Mouse (Mus musculus) forebrain, embryonic 11.5 days (tissue): ENCODE data around the gene Olfr1449. TPM values are rescaled to one million over a fixed set of nuclear protein-coding genes. Genes with fewer than 3 reads are reported as not detected.

Experiments
- polyA plus RNA-seq: library from polyadenylated mRNA; unstranded; fragments of >200 nt; fragmentation: Nextera tagmentation; extraction: Ambion mirVana; gene quantifications from 2 replicates; pipeline ENCODE4 v1.2.1, GENCODE M21; 2014

The Olfr1449 gene
- polyA plus RNA-seq, 1 experiment from 2014 or later, result not detected

Other genes starting within 250 kb of the Olfr1449 start
- not detected in 2 replicates for gene Keg1, start 235.1 kb upstream of the Olfr1449 start, polyA plus RNA-seq
- gene Cntf, start 165.2 kb upstream of the Olfr1449 start, polyA plus RNA-seq, result 0.37 and 0.80 TPM in 2 replicates
- gene Zfp91, start 134.7 kb upstream of the Olfr1449 start, polyA plus RNA-seq, result 11.6 and 11.9 TPM in 2 replicates
- 1.2 and 1.3 TPM in 2 replicates for gene Lpxn, start 134.6 kb upstream of the Olfr1449 start, polyA plus RNA-seq
- gene Gm5244, start 84.2 kb upstream of the Olfr1449 start, polyA plus RNA-seq, result not detected in 2 replicates
- gene Olfr1444, start 73.6 kb upstream of the Olfr1449 start, polyA plus RNA-seq, result not detected in 2 replicates
- not detected in 2 replicates for gene Olfr1445, start 47.0 kb upstream of the Olfr1449 start, polyA plus RNA-seq
- not detected in 2 replicates for gene Olfr1446, start 37.3 kb upstream of the Olfr1449 start, polyA plus RNA-seq
- gene Olfr1447, start 27.1 kb upstream of the Olfr1449 start, polyA plus RNA-seq, result not detected in 2 replicates
- gene Olfr1448, start 6.4 kb upstream of the Olfr1449 start, polyA plus RNA-seq, result not detected in 2 replicates
- gene Olfr1450, start 19.4 kb downstream of the Olfr1449 start, polyA plus RNA-seq, result not detected in 2 replicates
- not detected in 2 replicates for gene Olfr1451, start 64.2 kb downstream of the Olfr1449 start, polyA plus RNA-seq
- not detected in 2 replicates for gene Olfr1453, start 97.5 kb downstream of the Olfr1449 start, polyA plus RNA-seq
- gene Olfr1454, start 129.8 kb downstream of the Olfr1449 start, polyA plus RNA-seq, result not detected in 2 replicates
- gene Olfr1457, start 167.1 kb downstream of the Olfr1449 start, polyA plus RNA-seq, result not detected in 2 replicates
- gene Olfr1458, start 175.9 kb downstream of the Olfr1449 start, polyA plus RNA-seq, result not detected in 2 replicates
- gene Olfr1459, start 218.7 kb downstream of the Olfr1449 start, polyA plus RNA-seq, result not detected in 2 replicates
- not detected in 2 replicates for gene Olfr1461, start 232.2 kb downstream of the Olfr1449 start, polyA plus RNA-seq